Mouse (Mus musculus) heart, embryonic 14.5 days (tissue): ENCODE data around the gene 4931406C07Rik. TPM values are rescaled to one million over a fixed set of nuclear protein-coding genes. Genes with fewer than 3 reads are reported as not detected.

Experiments used
- ATAC-seq: fragments of 200-750 bp; cut with Nextera tagmentation; 2 replicates; pipeline ENCODE4 v1.8.0; 2017; ENCODE audit warnings: low read depth, moderate TSS enrichment; ENCODE audit not compliant: insufficient number of reproducible peaks, insufficient read depth, low FRiP score
- H3K27ac ChIP-seq, 2 experiments: fragments of 200-500 bp in 1 of 2; fragments of 300-500 bp in 1 of 2; sonication (generic) in 1 of 2; replicated peaks in 1 of 2; 2 replicates each; pipeline ENCODE4 v1.5.1; 2012 to 2014; ENCODE audit warnings: low read depth in 2 of 2, low read length in 2 of 2, control low read depth in 1 of 2, mild to moderate bottlenecking in 1 of 2, mixed read lengths in 1 of 2; ENCODE audit not compliant: control insufficient read depth in 1 of 2, insufficient read depth in 1 of 2
- H3K27me3 ChIP-seq: fragments of 300-500 bp; sonication (generic); 2 replicates; pipeline ENCODE4 v1.6.1; 2014; ENCODE audit warnings: mild to moderate bottlenecking, low read length, control low read depth; ENCODE audit not compliant: control insufficient read depth, insufficient read depth
- H3K36me3 ChIP-seq: fragments of 300-500 bp; sonication (generic); 2 replicates; pipeline ENCODE4 v1.6.1; 2014; ENCODE audit warnings: mild to moderate bottlenecking, control low read depth, low read length, mixed read lengths; ENCODE audit not compliant: control insufficient read depth, insufficient read depth
- H3K4me1 ChIP-seq, 2 experiments: fragments of 200-500 bp in 1 of 2; fragments of 300-500 bp in 1 of 2; sonication (generic) in 1 of 2; 2 replicates each; pipeline ENCODE4 v1.6.1; 2012 to 2014; ENCODE audit warnings: low read length in 2 of 2, control low read depth in 1 of 2, mixed read lengths in 1 of 2; ENCODE audit not compliant: control insufficient read depth in 2 of 2, insufficient read depth in 2 of 2
- H3K4me2 ChIP-seq: fragments of 300-500 bp; sonication (generic); 2 replicates; pipeline ENCODE4 v1.6.1; 2014; ENCODE audit warnings: mild to moderate bottlenecking, low read length
- H3K4me3 ChIP-seq, 2 experiments: fragments of 200-500 bp in 1 of 2; fragments of 300-500 bp in 1 of 2; sonication (generic) in 1 of 2; 2 replicates each; pipeline ENCODE4 v1.5.1; 2012 to 2014; ENCODE audit warnings: low read length in 2 of 2, mild to moderate bottlenecking in 2 of 2, control low read depth in 1 of 2, low read depth in 1 of 2, moderate library complexity in 1 of 2; ENCODE audit not compliant: control insufficient read depth in 1 of 2, insufficient read depth in 1 of 2
- H3K9ac ChIP-seq: fragments of 300-500 bp; sonication (generic); 2 replicates; pipeline ENCODE4 v1.6.1; 2014; ENCODE audit warnings: mild to moderate bottlenecking, low read length
- H3K9me3 ChIP-seq: fragments of 300-500 bp; sonication (generic); 2 replicates; pipeline ENCODE4 v1.6.1; 2016; ENCODE audit warnings: low read length, control low read depth; ENCODE audit not compliant: control insufficient read depth
- WGBS: fragments of 180-500 bp; shearing (Covaris S2); extraction: QIAGEN DNeasy Blood & Tissue Kit; methylation state at CpG from one replicate; pipeline ENCODE4 v1.1.7; 2014; 5-methylcytosine and 5-hydroxymethylcytosine counted together
- microRNA-seq: library from miRNA; unstranded; fragments of <30 nt; microRNA quantifications from one replicate; pipeline ENCODE4, GENCODE M21; 2016
- polyA plus RNA-seq: library from polyadenylated mRNA; unstranded; fragments of >200 nt; fragmentation: Nextera tagmentation; extraction: Ambion mirVana; gene quantifications from 2 replicates; pipeline ENCODE4 v1.2.1, GENCODE M21; 2014

Gene 4931406C07Rik
- polyA plus RNA-seq, 1 experiment from 2014 or later: 6.7 TPM

GRCm38 (mm10) chr9:15237516-15238296, 68.5 kb downstream of the 4931406C07Rik start:
- Histone ChIP-seq H3K9me3 (no peaks in the 10 kb centered on the region), H3K27ac (peak overlapping the region; percentile 42 to 51; a peak in 3 of 4 replicates), H3K4me3 (no peak overlapping the region), H3K9ac (peak overlapping the region; percentile 25; the same call in 1 of the 2 replicates), H3K4me1 (peaks cover 10 to 21% of the 10 kb centered on the region in 2 experiments), H3K27me3 (no peaks in the 10 kb centered on the region), H3K36me3 (no peaks in the 10 kb centered on the region), H3K4me2 (peak overlapping the region; percentile 88; the same call in 1 of the 2 replicates)
- no peak for ATAC-seq
- 46% methylated on average over 14 of the region's 14 CpGs for WGBS

GRCm38 (mm10) chr9:15235986-15236385, 70.3 kb downstream of the 4931406C07Rik start:
- Histone ChIP-seq H3K4me2 (no peak overlapping the region), H3K9ac (no peak overlapping the region), H3K27me3 (no peaks in the 10 kb centered on the region), H3K36me3 (no peaks in the 10 kb centered on the region), H3K9me3 (no peaks in the 10 kb centered on the region), H3K4me1 (peaks cover 10 to 21% of the 10 kb centered on the region in 2 experiments), H3K4me3 (no peak overlapping the region), H3K27ac (no peak overlapping the region)
- whole genome bisulfite sequencing: 81% methylated on average over 3 of the region's 3 CpGs
- no peak for ATAC-seq

GRCm38 (mm10) chr9:15233604-15234003, 72.6 kb downstream of the 4931406C07Rik start:
- Histone ChIP-seq H3K4me3 (no peak overlapping the region), H3K9me3 (no peaks in the 10 kb centered on the region), H3K9ac (no peak overlapping the region), H3K27me3 (no peaks in the 10 kb centered on the region), H3K4me1 (peaks cover 7 to 13% of the 10 kb centered on the region in 2 experiments), H3K4me2 (no peak overlapping the region), H3K27ac (no peak overlapping the region), H3K36me3 (no peaks in the 10 kb centered on the region)
- no peak for ATAC-seq
- 67% methylated on average over 1 of the region's 1 CpGs for WGBS

Small RNA genes lying within 50 kb of the gene (microRNA-seq; reads per million reads assigned to microRNA genes)
- not detected for gene Gm49349
- gene mmu-mir-7650: not detected

Other genes with a start within 250 kb of the 4931406C07Rik start
- not detected in 2 replicates for gene Hephl1, start 194.3 kb downstream of the 4931406C07Rik start, polyA plus RNA-seq
- 2.5 and 3.0 TPM in 2 replicates for gene Vstm5, start 67.4 kb downstream of the 4931406C07Rik start, polyA plus RNA-seq
- gene Med17, start 26.5 kb downstream of the 4931406C07Rik start, polyA plus RNA-seq: 20.5 and 25.8 TPM in 2 replicates
- gene Taf1d, start 234 bp downstream of the 4931406C07Rik start, polyA plus RNA-seq: 42.5 and 48.4 TPM in 2 replicates
- 11.9 and 12.9 TPM in 2 replicates for gene Cep295, start 51.3 kb upstream of the 4931406C07Rik start, polyA plus RNA-seq
- gene Smco4, start 187.0 kb upstream of the 4931406C07Rik start, polyA plus RNA-seq: 2.1 and 2.8 TPM in 2 replicates